Mouse (Mus musculus) T-helper 17 cell (primary cell): ENCODE measurements around the gene Stoml3.

ENCODE experiments used
- in situ Hi-C, 2 experiments: fragments of 300-600 bp; cut with MboI, MseI; formaldehyde crosslinking; loops; 1 replicate in 1 of 2; 2 replicates in 1 of 2; pipeline ENCODE4 v1.15.1; 2025; ENCODE audit warnings: high pct_unique_total_duplicates in 2 of 2

The Stoml3 gene

DNA sequence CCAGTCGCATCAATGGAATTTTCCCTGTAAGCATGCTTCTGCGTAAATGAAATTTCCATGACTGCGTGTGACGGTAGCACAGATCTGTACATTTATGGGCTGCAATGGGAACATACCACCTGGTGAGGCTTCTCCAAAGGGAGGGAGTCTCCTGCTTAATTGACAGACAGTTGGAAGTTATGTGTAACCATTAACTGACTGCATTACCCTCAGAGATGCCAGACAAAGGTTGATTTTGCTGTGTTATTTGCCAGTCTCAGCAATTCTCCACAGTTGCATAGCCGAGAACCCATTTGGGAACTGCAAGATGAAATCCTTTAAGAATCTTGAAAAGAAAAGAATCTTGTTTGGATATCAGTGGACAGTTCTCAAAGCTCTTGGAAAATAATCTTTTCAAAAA lies 16.4 kb upstream of the Stoml3 start:
- in situ Hi-C loops: loop anchor here (5.0 to 25.0 kb wide), 5 partner anchors 395 to 1985 kb away; partner anchors contain the start of genes Alg5 (in 1 of the 2), Exosc8 (in 1 of the 2), Gm21958 (in 1 of the 2) and Rab33b (in 1 of the 2)

DNA sequence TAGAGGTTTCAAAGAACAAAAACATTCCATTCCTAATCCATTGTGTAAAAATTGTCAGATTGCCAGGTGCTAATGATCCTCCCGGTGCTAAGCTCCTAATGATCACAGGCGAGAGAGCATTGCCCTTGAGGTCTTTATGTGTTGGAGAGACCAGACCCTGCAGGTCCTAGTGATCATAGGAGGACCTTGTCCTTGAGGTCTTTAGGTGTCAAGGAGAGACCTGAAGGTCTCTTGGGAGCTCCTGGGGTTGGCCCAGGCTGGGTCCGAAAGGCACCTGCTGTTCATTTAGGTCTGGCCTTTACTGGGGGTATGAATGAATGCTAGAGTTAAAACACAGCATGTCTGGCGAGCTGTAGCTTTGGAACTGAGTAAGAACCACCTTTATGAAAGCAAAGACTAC lies 14.3 kb upstream of the Stoml3 start:
- in situ Hi-C loops: loop anchor here (5.0 to 25.0 kb wide), 5 partner anchors 393 to 1987 kb away; partner anchors contain the start of genes Alg5 (in 1 of the 2), Exosc8 (in 1 of the 2), Gm21958 (in 1 of the 2) and Rab33b (in 1 of the 2)

DNA sequence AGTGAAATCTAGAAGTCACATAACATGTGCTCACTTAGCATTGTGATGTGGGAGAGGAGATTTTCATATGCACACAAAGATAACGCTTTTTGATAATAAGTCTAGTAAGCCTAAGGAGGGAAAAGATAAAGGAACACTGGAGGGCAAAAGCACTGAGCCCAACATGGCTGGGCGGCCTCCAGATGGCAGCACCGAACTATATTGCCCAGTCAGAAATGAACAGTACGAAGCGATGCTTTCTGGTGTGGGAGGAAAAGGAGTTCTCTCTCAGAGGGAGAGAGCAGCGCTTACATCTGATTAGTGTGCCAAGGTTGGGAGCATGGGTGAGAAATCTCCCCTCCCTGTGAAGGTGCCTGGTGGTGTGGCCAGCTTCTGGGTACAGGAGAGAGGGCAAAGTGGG lies 12.6 kb upstream of the Stoml3 start:
- in situ Hi-C loops: no loop called here

DNA sequence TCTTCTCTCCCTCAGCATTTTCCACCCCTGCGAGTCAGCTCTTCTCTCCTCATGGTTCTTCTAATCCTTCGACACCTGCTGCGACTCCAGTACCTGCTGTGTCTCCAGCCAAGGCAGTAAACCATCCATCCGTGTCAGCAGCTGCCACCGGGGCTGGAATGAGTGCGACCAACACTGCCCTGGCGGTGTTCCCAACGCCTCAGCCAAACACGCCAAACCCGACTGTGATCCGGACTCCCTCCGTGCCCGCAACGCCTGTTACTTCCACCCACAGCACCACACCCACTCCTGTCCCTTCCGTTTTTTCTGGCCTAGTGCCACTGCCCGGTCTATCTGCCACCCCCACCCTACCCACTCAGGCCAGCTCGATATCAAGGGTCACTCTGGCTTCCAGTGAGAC lies 11.0 kb upstream of the Stoml3 start:
- in situ Hi-C loops: no loop called here

DNA sequence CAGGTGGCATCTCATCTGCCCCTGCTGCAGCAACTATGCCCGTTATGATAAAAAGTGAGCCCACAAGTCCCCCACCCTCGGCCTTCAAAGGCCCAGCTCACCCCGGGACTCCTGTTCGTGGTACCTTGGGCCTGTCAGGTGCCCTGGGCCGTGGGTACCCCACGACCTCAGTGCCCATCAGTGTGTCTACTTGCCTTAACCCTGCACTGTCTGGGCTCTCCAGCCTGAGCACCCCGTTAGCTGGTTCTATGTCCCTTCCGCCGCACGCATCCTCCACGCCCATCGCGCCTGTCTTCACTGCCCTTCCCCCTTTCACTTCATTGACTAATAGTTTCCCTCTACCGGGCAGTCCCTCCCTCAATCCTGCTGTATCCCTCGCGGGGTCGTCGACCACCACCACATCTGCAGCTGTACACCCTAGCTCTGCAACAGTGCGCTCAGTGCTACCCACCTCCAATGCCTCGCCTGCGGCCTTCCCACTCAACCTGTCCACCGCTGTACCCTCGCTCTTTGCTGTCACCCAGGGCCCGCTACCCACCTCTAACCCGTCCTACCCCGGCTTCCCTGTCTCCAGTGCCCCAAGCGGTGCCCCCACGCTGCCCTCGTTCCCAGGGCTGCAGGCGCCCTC lies 9.9 kb upstream of the Stoml3 start:
- in situ Hi-C loops: no loop called here

DNA sequence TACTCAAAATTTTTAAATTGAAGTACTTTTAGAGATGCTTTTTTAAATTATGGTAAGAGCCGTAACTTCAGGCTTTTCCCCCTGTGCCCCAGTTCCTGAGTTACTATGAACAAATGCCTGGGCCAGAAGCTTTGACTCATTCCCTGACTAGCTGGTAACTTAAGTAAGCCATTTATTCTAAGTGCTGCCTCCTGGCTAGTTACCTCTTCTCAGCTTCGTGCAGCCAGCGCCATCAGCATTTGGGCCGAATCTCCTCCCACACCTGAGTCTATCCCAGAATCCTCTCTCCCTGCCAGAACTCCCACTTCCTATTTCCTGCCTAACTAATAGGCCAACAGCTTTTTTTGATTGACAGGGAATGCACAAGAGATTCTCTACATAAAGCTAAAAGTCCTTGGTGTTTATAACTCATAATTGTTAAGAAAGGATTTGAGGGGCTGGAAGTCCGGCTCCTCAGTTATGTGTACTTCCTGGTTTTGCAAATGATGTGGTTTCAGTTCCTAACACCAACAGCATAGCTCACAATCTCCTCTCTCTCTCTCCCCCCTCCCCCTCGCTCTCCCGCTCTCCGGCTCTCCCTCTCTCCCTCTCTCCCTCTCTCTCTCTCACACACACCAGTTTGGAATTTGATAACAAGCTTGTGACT lies 4.9 kb upstream of the Stoml3 start:
- in situ Hi-C loops: no loop called here

DNA sequence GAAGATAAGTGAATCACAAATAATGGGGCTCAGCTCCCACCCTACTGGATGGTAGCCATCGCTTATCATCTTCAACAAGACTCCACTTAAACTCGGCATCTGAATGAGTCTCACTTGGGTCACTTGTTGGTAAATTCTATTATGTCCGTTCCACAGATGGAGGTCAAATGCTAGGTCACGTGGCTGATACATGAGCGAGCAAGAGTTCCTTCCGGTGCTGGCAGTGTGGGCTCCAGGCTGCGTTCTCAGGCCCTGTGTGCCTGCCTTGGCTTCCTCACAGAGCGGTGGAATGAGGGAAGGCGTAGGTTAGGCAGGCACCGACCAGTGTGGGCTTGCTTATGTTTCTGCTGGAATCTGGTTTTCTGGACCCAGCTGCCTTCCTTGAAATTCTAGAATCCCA lies 1.9 kb upstream of the Stoml3 start:
- in situ Hi-C loops: no loop called here

DNA sequence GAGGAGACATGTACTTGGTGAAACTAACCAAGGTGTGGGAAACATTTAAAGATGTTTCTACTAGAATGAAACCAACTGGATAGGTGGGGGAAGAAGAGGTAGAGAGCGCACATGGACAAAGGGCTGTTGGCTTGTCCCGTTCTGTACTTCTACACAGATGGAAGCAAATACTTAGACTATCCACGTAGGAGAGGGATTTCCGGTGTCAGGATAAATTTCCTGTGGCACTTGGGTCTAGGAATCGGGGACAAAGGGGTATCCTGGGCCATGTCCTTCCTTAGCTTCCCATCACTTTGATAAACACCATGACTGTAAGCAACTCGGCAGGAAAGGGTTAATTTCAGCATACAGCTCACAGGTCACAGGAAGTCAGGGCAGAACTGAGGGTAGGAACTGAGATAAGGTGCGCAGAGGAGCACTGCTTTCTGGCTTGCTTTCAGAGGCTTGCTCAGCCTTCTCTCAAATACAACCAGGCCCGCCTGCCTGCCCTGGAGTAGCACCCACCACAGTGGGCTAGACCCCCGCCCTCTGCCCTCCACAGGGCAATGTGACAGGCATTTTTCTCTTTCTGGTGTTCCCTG lies 1.4 kb upstream of the Stoml3 start:
- in situ Hi-C loops: no loop called here

DNA sequence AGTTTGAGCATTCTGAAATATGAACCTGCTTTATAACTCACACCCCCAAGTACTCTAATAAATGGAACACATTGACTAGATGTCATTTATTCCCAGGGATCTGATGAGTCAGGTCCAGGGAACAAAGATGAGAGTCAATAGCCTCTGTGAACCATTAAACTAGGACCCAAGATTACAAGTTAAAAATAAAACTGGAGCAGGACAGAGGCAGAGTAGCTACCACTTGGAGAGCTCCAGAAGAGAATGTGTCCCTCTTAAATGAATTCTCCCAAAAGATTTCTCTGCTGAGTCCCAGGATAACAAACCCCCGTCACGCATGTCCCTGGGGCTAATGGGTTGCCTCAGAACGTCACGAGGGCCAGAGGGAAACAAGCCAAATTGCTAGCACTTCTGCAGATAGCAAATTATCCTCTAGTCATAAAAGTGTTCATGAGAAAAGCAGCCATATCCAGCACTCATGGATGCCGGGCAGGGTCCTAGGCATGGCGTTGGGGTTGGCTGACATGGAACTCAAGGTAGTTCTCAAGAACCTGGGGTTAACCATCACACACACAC lies 10.0 kb downstream of the Stoml3 start:
- in situ Hi-C loops: no loop called here

DNA sequence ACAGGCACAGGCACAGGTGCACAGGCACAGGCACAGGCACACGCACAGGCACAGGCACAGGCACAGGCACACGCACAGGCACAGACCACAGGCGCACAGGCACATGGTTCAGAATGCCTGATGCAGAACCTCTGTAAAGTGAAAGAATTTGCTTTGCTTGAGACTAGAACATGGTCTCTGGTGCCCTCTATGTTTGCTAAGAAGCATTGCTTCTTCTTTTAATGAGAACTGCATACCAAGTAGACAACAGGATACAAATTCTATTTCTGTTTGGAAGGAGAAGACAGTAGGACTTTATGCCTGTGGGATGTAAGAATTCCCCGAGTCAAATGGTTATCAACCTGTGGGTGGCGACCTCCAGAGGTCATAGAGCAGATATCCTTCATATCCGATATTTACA lies 14.0 kb downstream of the Stoml3 start:
- in situ Hi-C loops: no loop called here

DNA sequence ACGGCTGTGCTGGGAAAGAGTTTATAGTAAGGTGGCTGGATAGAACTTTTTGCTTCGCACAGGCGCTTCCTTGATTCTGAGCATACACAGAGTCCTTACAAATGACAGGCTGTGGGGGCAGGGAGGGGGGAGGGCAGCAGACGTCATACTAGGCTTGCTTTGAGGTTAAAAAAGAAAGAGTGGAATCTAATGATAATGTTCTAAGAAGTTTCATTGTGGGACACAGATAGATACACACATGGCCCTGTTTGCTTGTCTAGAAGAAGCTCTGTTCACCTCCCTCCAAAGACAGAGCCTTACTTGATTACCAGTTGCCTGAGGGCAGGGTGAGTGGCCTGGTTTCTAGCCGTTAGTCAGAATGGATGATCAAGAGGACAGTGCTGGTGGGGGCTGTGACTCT lies 24.6 kb downstream of the Stoml3 start:
- in situ Hi-C loops: no loop called here

DNA sequence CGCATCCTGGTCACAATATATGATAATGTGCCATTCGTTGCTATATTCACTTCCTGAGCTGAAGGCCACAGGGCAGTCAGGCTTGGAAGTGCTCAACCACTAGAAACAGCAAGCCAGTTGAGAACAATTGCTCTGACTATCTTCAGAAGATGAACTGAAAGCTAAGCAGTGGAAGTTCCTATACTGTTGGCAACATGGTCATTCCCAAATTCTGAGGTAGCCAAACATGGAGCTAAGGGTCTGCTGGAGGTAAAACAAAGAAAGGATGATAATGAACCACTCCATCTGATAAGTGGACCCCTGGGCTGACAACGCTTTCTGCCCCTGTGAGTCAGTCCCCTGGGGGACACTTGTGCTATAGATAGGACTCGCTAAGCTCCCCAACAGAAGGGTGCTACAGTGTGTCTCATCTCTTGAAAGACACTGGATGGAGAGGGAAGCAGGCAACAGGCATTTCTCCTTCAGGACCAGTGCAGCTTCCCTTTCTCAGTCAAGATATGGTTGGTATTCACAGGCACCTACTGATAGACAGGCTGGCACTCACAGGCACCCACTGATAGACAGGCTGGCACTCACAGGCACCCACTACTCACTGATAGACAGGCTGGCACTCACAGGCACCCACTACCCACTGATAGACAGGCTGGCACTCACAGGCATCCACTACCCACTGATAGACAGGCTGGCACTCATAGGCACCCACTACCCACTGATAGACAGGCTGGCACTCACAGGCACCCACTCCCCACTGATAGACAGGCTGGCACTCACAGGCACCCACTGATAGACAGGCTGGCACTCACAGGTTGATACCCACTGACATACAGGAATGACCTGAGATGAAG lies 26.0 kb downstream of the Stoml3 start:
- in situ Hi-C loops: no loop called here

DNA sequence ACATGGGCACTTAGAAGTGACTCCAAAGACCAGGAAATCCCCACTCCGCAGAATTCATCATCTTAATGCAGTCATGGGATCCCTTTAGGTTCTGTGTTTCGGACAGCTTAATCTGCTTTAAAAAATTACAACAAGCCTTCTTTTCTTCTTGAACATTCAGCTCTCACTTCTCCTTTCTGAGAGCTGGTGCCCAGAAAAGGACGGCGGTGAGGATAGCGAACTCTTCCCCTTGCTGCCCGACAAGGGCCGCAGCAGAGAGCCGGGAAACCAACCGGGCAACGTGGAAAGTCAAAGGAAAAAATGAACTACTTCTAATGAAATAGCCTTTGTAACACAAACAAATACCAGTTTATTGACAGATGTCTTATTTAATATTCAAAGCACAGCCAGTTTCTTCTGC lies 34.3 kb downstream of the Stoml3 start:
- in situ Hi-C loops: loop anchor here in 1 of 2 experiments (10.0 kb wide), 1 partner anchor 702 kb away; no protein-coding TSS in a partner anchor

DNA sequence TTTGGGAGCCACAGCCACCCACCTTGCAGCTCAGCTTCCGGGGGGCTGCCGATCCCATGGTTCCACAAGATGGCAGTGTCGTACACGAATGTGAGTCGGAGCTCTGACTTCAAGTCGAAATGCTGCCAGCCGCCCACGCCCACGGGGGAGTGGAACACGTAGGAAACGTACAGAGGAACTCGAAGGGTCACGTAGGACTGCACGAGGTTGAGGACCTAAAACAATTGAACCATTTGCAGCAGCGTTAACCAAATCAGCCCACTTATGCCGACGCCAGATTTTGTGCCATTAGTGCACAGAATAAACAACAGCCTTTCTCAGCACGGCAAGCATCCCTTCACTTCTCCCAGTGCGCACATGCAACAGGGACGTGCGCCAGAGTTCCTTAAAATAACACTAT lies 37.3 kb downstream of the Stoml3 start:
- in situ Hi-C loops: loop anchor here in 1 of 2 experiments (5.0 to 10.0 kb wide), 2 partner anchors 67 to 699 kb away; no protein-coding TSS in a partner anchor

DNA sequence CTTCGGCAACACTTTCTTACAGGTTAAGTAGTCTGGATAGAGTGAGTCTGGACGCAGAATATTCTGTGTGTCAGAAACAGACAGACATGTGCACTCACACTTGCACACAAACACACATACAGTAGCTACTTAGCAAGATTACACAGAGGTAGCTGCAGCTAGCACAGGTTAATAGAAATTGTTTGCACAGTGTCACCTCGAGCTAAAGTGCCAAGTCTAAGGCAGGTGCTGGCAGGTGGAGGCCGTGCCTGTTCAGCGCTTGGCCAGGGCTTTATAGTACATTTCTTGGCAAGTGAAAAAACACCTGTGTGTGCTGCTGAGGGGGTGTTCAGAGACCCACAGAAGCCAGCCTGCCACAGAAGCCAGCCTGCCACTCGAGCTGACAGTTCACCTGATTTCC lies 41.9 kb downstream of the Stoml3 start:
- in situ Hi-C loops: no loop called here

DNA sequence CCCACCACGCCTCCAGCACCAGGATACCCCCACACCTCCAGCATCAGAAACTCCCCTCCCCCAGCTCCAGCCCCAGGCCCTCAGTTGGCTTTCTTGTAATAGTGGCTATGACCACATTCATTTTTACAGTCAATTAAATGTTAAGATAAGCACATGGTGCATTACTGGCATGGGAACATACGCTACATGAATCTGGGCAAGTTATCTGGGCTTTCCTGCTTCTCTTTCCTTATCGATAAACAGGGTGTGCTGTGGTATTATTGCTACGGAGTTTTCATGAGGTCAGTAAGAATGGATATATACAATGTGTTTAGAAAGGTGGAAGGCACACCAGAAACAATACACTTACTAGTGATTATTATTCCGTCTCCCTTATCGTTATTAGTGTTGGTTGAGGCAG lies 43.6 kb downstream of the Stoml3 start:
- in situ Hi-C loops: no loop called here

DNA sequence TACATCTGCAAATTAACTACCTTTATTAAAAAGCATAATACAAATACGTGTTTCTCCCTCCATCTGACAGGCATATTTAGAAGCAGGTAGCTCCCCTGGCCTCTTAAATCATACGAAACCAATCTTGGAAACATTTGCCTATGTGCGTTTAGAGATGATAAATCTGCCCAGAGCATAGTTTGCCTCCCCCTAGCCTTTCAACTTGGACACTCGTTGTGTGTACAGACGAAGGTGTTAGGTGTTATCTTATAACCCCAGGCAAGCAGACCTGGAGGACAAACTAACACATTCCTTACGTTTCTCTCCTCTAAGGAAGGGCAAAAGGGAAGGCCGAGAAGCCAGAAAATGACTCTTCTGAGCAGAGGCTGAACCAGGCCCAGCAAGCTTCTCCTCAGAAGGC lies 64.2 kb downstream of the Stoml3 start:
- in situ Hi-C loops: loop anchor here in 1 of 2 experiments (5.0 kb wide), 1 partner anchor 75 kb away; no protein-coding TSS in a partner anchor

DNA sequence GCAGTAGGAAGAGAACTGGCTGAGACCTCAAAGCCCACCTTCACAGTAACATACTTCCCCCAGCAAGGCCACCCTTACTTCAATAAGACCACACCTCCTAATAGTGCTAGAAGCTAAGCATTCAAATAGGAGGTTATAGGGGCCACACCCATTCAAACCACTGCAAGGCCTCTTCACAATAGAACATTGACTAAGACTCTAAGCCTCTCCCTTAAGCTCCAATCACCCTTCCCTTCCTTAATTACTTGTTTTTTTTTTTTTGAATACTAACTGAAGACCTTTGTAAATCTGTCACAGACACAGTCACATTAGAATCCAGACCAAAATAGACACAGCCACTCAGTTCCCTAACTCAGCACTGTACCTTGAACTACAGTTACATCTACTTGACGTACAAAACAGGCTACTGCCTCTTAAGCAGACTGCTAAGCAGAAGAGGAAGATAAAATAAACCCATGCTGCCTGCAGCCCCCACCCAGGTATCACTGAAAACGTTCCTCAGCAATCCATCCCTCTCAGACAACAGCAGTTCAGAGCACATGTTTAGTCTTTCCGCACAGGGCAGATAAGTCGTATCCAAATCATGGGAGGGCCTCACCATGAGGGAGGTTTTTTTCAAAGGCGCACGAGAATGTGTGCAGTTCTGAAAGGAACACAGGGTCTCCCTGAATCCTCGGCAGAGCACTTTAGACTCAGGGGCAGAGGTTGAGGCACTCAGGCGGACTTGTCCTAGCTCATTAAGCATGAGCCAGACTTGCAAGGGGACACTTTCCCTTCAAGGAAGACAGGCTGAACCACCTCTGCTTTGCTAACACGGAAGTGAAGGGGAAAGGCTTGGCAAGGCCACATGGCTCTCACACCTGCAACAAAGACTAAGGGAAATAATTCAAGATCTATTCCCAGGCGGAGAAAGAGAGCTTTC lies 66.8 kb downstream of the Stoml3 start:
- in situ Hi-C loops: no loop called here

DNA sequence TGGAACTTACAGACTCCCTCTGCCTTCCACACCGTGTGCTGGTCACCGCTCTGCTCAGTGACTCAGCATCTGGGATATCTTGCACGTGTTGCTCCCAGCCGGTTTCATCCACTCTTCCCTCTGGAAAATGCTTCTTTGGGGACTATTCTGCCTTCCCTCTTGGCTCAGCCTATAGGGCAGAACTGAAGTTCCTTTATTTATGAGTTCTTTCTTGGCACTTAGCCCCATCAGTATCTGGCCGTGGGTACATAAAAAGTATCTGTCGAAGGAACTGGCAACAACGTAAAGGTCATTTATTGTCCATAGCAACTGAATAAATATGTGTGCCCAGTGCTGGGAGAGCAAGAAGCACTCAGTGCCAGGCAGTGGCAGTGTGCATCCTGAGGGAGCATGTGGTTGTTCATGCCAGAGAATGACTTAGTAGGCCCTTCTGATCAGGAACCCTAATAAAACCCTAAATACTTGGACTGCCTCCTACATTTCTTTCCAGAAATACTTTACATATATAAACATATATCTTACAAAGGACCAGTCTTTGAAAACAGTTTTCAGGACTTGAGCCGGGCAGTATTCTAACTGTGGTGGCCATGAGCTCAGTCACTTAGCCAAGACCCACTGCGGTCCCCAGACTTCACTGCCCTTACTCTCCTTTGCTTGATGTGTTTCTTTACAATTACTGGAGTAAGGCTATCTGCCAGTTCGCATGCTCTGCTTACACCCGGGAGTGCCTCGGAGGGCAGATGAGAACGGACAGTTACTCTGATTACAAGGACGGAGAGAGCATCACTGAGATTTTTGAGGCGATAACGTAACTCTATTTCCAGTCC lies 69.1 kb downstream of the Stoml3 start:
- in situ Hi-C loops: no loop called here
